Mouse (Mus musculus) cerebellum, adult 2 months (tissue): Measurements from ENCODE around the gene Pik3r1.

Experiments used
- CTCF ChIP-seq: fragments of 200-500 bp; IDR thresholded peaks from 2 replicates; pipeline ENCODE4 v1.5.1; 2011; ENCODE audit warnings: low read depth, mild to moderate bottlenecking, control low read depth, low read length, moderate library complexity, borderline replicate concordance; ENCODE audit not compliant: insufficient read depth
- POLR2A ChIP-seq: fragments of 200-500 bp; IDR thresholded peaks from 2 replicates; pipeline ENCODE4 v1.6.1; 2011; ENCODE audit warnings: low read length, control low read depth, borderline replicate concordance; ENCODE audit not compliant: insufficient read depth

- TF ChIP-seq POLR2A (peak; percentile 17; the same call in 1 of the 2 replicates), CTCF (no peak)
Observed at GRCm38 (mm10) chr13:101690911-101691655, 76.9 kb downstream of the Pik3r1 start.
